Mouse (Mus musculus) stomach, postnatal 0 days (tissue): ENCODE data around the gene Pabpc4.

Experiments used
- CTCF ChIP-seq: IDR thresholded peaks from 2 replicates; pipeline ENCODE4 v1.5.1; 2016; ENCODE audit warnings: antibody characterized with exemption, low read depth, mild to moderate bottlenecking, moderate library complexity
- EP300 ChIP-seq: optimal IDR thresholded peaks from 2 replicates; pipeline ENCODE3; 2016; ENCODE audit warnings: antibody characterized with exemption

GRCm38 (mm10) chr4:123284731-123285624, 22.8 kb downstream of the Pabpc4 start:
- no peak for TF ChIP-seq EP300
- TF ChIP-seq CTCF: no peak
